Mouse (Mus musculus) telencephalon, adult 2 months (tissue): ENCODE data around the gene Tbx5.

Experiments
- DNase-seq: peaks from one replicate; pipeline ENCODE4 v3.0.0-alpha.2; 2011; ENCODE audit warnings: low read depth, low spot score

The Tbx5 gene

GRCm38 (mm10) chr5:119810994-119811690 is 21.3 kb upstream of the Tbx5 start:
- DNase-seq, result no peak

GRCm38 (mm10) chr5:119815247-119815646 is 17.2 kb upstream of the Tbx5 start:
- no peak for DNase-seq

- DNase-seq, result no peak
Measured at GRCm38 (mm10) chr5:119820452-119820851, 12.0 kb upstream of the Tbx5 start.

DNA sequence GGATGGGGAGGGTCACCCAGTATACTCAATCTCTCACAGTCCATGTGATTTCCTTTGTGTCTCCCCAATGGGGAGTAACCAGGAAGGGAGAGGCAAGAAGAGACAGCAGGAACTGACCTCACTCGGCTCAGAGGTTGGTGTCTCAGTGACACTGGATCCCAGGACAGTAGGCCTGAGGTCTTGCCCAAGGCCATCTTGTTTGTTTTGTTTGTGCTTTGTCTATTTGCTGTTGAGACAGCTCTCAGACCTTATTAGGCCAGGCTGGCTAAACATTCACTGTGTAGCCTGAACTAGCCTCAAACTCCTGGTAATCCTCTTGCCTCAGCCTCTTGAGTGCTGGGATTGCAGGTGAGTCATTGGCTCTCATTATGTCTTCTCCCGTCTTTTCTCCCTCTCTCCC is 11.0 kb upstream of the Tbx5 start:
- no peak for DNase-seq

GRCm38 (mm10) chr5:119827341-119827740 is 5.1 kb upstream of the Tbx5 start:
- no peak for DNase-seq

DNA sequence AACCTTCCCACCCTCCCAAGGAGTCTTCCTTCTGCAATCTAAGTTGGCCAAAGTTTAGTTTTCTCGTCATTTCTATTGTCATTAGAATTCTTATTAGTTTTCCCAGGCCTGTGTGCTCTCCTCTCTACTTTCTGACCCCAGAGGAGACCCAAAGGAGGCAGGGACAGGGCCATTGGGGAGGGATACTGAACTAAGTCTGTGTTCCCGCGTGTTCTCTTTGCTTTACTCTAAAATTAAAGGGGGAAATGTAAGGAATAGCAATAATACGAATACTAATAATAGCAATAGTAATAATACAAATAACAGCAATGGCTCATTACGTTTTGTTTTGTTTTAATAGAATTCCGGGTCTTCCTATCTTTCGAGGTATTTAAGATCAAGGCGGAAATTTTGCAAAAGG is 1.9 kb upstream of the Tbx5 start:
- DNase-seq, result no peak

DNA sequence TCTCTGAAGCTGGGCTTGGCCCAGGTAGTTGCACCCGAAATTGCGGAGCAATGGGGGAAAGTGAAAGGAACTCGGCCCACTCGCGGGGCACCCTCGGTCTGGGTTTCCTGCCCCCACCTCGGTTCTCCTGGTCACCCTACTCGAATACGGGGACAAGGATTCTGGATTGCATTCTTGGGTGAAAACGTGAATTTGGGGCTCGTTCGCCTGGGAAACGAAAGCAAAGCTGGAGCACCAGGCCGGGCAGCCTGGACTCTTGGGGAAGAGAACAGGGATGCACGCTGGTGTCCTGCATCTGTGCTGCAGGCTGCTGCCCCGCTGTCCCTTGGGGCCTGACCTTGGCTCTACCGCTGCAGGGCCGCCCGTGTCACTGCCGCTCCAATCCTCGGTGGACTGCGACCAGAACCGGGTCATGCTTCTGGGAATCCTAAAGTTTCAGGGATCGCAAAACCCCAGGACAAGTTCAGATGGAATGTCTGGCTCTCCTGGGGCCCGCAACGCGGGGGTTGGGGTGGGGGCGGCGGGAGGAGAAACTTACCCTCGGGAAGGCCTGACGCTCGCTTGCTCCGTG is 1.2 kb upstream of the Tbx5 start:
- DNase-seq, result no peak

DNA sequence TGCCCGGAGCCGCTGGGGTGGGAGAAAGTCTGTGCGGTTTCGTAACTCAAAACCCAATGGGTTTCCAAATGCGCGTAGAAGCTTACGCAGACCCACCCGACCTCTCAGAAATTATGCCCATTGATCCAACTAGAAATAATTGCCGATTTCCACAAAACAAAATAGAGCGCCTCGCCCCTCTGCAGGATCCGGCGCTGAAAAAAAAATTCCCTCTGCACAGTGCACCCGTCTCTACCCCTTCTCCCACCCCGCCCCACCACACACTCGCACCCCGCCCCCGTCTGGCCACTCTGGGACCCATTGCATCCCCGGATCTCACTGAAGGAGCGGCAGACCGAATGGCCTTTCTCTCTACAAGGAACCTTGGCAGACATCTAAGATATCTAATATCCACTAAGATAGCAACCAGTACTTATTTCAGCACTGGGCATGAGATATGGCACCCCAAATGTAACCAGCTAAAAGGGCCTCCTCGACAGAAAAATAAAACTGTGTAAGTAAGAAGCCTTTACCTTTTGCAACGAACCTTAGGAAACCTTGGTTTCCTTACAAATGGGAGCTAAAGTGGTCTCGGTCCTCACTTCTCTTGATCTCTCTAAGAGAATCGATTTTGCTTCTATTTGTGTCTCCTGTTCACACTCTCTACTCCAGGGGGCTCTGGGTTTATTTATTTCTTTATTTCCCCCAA is 533 bp upstream of the Tbx5 start:
- no peak for DNase-seq

DNA sequence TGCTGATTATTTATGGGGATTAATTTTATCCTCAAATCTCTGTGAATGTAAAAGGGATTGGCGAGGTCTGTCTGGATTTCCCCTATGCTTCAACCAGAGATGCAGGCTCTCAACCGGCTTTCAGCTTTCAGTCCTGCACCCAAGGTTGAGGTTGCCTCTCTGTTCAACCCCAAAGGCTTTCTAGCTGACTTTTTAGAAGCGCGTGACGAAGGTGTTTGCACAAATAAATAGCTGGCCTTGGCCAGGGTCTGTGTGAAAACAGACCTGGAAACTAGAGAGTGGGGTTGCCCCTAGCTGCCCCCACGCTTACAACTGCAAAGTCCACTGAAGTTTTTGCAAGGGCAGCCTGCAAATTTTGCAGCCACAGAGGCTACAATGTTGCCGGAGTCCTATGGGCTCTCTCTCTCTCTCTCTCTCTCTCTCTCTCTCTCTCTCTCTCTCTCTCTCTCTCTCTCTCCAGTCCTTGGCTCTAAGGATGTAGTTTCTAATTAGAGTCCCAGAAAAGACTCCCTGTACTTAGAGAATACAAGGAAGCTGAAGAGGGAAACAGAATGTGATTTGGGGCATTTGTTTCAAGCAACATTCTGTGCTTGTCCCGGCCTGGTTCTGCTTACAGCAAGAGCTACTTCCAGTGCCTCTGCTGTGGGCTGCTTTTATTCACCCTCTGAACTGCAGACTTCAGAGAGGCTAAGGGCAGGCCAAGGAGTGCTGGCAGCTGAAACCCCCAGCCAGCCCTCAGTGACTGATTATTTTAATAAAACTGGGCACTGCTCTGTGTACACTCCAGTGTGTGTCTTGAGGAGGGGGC is 959 bp downstream of the Tbx5 start:
- no peak for DNase-seq

- DNase-seq, result no peak
Measured at GRCm38 (mm10) chr5:119834031-119834403, 1.5 kb downstream of the Tbx5 start.

DNA sequence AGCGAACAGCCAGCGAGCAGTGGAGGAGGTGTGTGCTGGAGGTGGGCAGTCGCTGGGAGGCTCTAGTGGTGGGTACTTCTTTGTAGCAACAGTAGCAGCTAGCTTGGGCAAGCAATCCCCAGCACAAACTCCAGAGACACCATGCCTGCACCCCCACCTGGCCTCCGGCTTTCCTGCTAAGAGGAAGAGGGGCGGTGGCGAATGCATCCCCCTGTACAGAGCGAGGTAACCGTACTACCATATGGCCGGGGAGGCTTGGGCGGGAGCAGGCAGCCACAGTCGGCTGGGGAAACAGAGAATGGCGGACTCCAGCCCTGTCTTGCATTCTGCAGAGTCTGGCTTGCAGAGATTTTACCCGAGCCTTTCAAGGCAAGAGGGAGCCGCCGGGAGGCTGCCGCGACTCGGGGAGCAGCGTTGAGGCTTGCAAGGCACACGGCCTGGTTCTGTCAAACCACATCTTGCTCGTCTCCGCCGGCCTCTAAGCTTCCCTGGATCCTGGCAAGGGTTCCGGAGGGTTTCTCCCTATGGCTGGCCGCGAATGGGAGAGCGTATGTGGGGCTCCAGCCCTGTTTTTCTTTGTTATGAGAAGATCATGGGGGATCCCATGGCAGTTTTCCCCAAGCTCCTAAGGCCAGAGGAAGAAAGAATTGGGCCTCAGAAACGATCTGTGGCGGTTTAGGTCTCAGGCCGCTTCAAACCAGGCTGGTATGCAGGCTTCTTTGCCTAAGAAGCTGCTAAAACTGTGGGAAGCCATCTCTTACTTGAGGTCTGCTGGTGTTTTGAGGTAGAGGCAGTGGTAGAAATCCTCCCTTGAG is 2.8 kb downstream of the Tbx5 start:
- no peak for DNase-seq

DNA sequence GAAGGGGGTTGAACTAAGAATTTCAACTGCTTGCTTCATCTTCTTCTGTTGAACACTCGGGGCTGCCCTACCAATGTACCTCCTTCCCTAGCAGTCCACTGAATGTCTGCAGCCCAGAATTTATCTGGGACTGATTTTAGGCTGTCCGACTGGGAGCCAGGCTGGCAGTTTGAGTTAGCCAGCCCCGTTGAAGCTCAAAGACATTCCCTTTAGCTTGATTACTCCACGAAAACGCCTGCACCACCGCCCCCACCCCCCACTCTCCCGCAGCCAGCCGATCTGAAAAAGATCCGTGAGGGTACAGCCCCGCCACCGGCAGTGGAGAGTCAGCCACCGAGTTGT is 3.4 kb downstream of the Tbx5 start:
- DNase-seq, result no peak

GRCm38 (mm10) chr5:119836618-119837305 is 4.3 kb downstream of the Tbx5 start:
- DNase-seq, result no peak

GRCm38 (mm10) chr5:119837306-119837675 is 4.8 kb downstream of the Tbx5 start:
- no peak for DNase-seq

DNA sequence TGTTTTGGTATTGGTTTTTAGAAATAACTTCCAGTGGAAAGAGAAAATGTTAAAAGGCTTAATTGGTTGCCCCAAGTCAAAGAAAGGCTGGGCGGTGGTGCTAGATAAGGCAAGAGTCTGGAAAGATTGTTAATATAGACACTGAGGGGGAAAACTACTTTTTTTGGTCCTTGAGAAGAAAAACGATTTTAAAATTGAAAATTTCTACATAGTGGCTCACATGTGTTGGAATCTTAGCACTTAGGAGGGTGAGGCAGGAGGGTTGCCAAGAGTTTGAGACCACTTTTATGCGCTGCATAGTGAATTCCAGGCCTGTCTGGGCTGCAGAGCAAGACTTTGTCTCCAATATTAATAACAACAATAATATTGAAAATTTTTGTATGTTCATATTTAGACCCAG is 5.4 kb downstream of the Tbx5 start:
- no peak for DNase-seq

GRCm38 (mm10) chr5:119838441-119838840 is 6.0 kb downstream of the Tbx5 start:
- DNase-seq, result no peak

- no peak for DNase-seq
Measured at GRCm38 (mm10) chr5:119839156-119839555, 6.7 kb downstream of the Tbx5 start.

- DNase-seq, result no peak
Measured at GRCm38 (mm10) chr5:119839616-119840368, 7.3 kb downstream of the Tbx5 start.

GRCm38 (mm10) chr5:119840404-119840803 is 7.9 kb downstream of the Tbx5 start:
- DNase-seq, result no peak
